Mouse (Mus musculus): ENCODE measurements around the gene Cutal. TPM values are rescaled to one million over a fixed set of nuclear protein-coding genes. Genes with fewer than 3 reads are reported as not detected.

Cutal gene
- polyA plus RNA-seq, 1 experiment from 2014 or later = 19.0 TPM

- Histone ChIP-seq H3K27ac (no peak overlapping the region), H3K27me3 (ENCODE audit: insufficient read depth, low read length) (no peaks in the 10 kb centered on the region), H3K9ac (ENCODE audit: low read depth, low read length) (no peak overlapping the region), H3K4me2 (ENCODE audit: low read length) (no peak overlapping the region), H3K4me1 (replicated peaks; ENCODE audit: insufficient read depth, low read length) (no peaks in the 10 kb centered on the region), H3K36me3 (ENCODE audit: insufficient read depth, low read length) (no peaks in the 10 kb centered on the region), H3K9me3 (replicated peaks; ENCODE audit: low read length) (no peaks in the 10 kb centered on the region), H3K4me3 (replicated peaks; ENCODE audit: low read depth, low read length) (no peak overlapping the region)
- 12% methylated on average over 2 of the region's 2 CpGs for WGBS
- DNase-seq (ENCODE audit: low spot score) = no peak
- ATAC-seq (replicated peaks; ENCODE audit: low FRiP score, low read depth) = no peak
- TF ChIP-seq CTCF (IDR thresholded peaks at IDR 0.05; ENCODE audit: low read depth) = no peak
Measured at GRCm38 (mm10) chr2:34922729-34923128, 48.5 kb downstream of the Cutal start.

- Histone ChIP-seq H3K4me3 (replicated peaks; ENCODE audit: low read depth, low read length) (no peak overlapping the region), H3K9me3 (replicated peaks; ENCODE audit: low read length) (no peaks in the 10 kb centered on the region), H3K4me2 (ENCODE audit: low read length) (no peak overlapping the region), H3K27me3 (ENCODE audit: insufficient read depth, low read length) (no peaks in the 10 kb centered on the region), H3K9ac (ENCODE audit: low read depth, low read length) (no peak overlapping the region), H3K36me3 (ENCODE audit: insufficient read depth, low read length) (no peaks in the 10 kb centered on the region), H3K4me1 (replicated peaks; ENCODE audit: insufficient read depth, low read length) (no peaks in the 10 kb centered on the region), H3K27ac (no peak overlapping the region)
- TF ChIP-seq CTCF (IDR thresholded peaks at IDR 0.05; ENCODE audit: low read depth) = no peak
- WGBS = 58% methylated on average over 5 of the region's 5 CpGs
- ATAC-seq (replicated peaks; ENCODE audit: low FRiP score, low read depth) = no peak
- no peak for DNase-seq (ENCODE audit: low spot score)
Measured at GRCm38 (mm10) chr2:34927320-34927719, 53.1 kb downstream of the Cutal start.

GRCm38 (mm10) chr2:34937460-34937859 lies 63.3 kb downstream of the Cutal start:
- no peak for ATAC-seq (replicated peaks; ENCODE audit: low FRiP score, low read depth)
- DNase-seq (ENCODE audit: low spot score) = no peak
- Histone ChIP-seq H3K9me3 (replicated peaks; ENCODE audit: low read length) (no peaks in the 10 kb centered on the region), H3K27ac (no peak overlapping the region), H3K27me3 (ENCODE audit: insufficient read depth, low read length) (no peaks in the 10 kb centered on the region), H3K36me3 (ENCODE audit: insufficient read depth, low read length) (no peaks in the 10 kb centered on the region), H3K4me2 (ENCODE audit: low read length) (no peak overlapping the region), H3K9ac (ENCODE audit: low read depth, low read length) (no peak overlapping the region), H3K4me1 (replicated peaks; ENCODE audit: insufficient read depth, low read length) (peaks cover 7% of the 10 kb centered on the region; the same call in 1 of the 2 replicates), H3K4me3 (replicated peaks; ENCODE audit: low read depth, low read length) (no peak overlapping the region)
- WGBS = 7% methylated on average over 5 of the region's 5 CpGs
- TF ChIP-seq CTCF (IDR thresholded peaks at IDR 0.05; ENCODE audit: low read depth) = no peak

- TF ChIP-seq CTCF (IDR thresholded peaks at IDR 0.05; ENCODE audit: low read depth) = no peak
- Histone ChIP-seq H3K36me3 (ENCODE audit: insufficient read depth, low read length) (no peaks in the 10 kb centered on the region), H3K9me3 (replicated peaks; ENCODE audit: low read length) (no peaks in the 10 kb centered on the region), H3K4me1 (replicated peaks; ENCODE audit: insufficient read depth, low read length) (peaks cover 7% of the 10 kb centered on the region; the same call in 1 of the 2 replicates), H3K27me3 (ENCODE audit: insufficient read depth, low read length) (no peaks in the 10 kb centered on the region), H3K9ac (ENCODE audit: low read depth, low read length) (no peak overlapping the region), H3K4me3 (replicated peaks; ENCODE audit: low read depth, low read length) (no peak overlapping the region), H3K27ac (peak overlapping the region; percentile 25; the same call in 1 of the 2 replicates), H3K4me2 (ENCODE audit: low read length) (no peak overlapping the region)
- WGBS = 60% methylated on average over 8 of the region's 8 CpGs
- DNase-seq (ENCODE audit: low spot score) = peak; percentile 18
- no peak for ATAC-seq (replicated peaks; ENCODE audit: low FRiP score, low read depth)
Measured at GRCm38 (mm10) chr2:34938269-34939208, 64.3 kb downstream of the Cutal start.

GRCm38 (mm10) chr2:34940246-34940645 lies 66.0 kb downstream of the Cutal start:
- no peak for ATAC-seq (replicated peaks; ENCODE audit: low FRiP score, low read depth)
- H3K9ac ChIP-seq (ENCODE audit: low read depth, low read length) = no peak overlapping the region
- 85% methylated on average over 5 of the region's 5 CpGs for whole genome bisulfite sequencing
- H3K4me3 ChIP-seq (replicated peaks; ENCODE audit: low read depth, low read length) = no peak overlapping the region
- H3K36me3 ChIP-seq (ENCODE audit: insufficient read depth, low read length) = no peaks in the 10 kb centered on the region
- H3K27ac ChIP-seq = no peak overlapping the region
- H3K4me2 ChIP-seq (ENCODE audit: low read length) = no peak overlapping the region
- no peak for DNase-seq (ENCODE audit: low spot score)
- H3K9me3 ChIP-seq (replicated peaks; ENCODE audit: low read length) = no peaks in the 10 kb centered on the region
- no peaks in the 10 kb centered on the region for H3K27me3 ChIP-seq (ENCODE audit: insufficient read depth, low read length)
- peaks cover 7% of the 10 kb centered on the region; the same call in 1 of the 2 replicates for H3K4me1 ChIP-seq (replicated peaks; ENCODE audit: insufficient read depth, low read length)
- TF ChIP-seq CTCF (IDR thresholded peaks at IDR 0.05; ENCODE audit: low read depth) = no peak

- no peaks in the 10 kb centered on the region for H3K9me3 ChIP-seq (replicated peaks; ENCODE audit: low read length)
- ATAC-seq (replicated peaks; ENCODE audit: low FRiP score, low read depth) (no peak), DNase-seq (ENCODE audit: low spot score) (no peak)
- no peaks in the 10 kb centered on the region for H3K27me3 ChIP-seq (ENCODE audit: insufficient read depth, low read length)
- 80% methylated on average over 11 of the region's 11 CpGs for WGBS
- no peak overlapping the region for H3K27ac ChIP-seq
- no peak overlapping the region for H3K4me2 ChIP-seq (ENCODE audit: low read length)
- H3K4me1 ChIP-seq (replicated peaks; ENCODE audit: insufficient read depth, low read length) = peaks cover 7% of the 10 kb centered on the region; the same call in 1 of the 2 replicates
- no peak overlapping the region for H3K9ac ChIP-seq (ENCODE audit: low read depth, low read length)
- H3K4me3 ChIP-seq (replicated peaks; ENCODE audit: low read depth, low read length) = no peak overlapping the region
- no peak for TF ChIP-seq CTCF (IDR thresholded peaks at IDR 0.05; ENCODE audit: low read depth)
- no peaks in the 10 kb centered on the region for H3K36me3 ChIP-seq (ENCODE audit: insufficient read depth, low read length)
Measured at GRCm38 (mm10) chr2:34941061-34941675, 67.0 kb downstream of the Cutal start.

Other genes with a start within 250 kb of the Cutal start
- 56.6 and 58.7 TPM in 2 replicates for gene Gapvd1, start 119.2 kb upstream of the Cutal start, polyA plus RNA-seq (2015; fragmentation: Nextera tagmentation; extraction: Ambion mirVana)
- gene Hspa5, start 102.4 kb upstream of the Cutal start, polyA plus RNA-seq (2015; fragmentation: Nextera tagmentation; extraction: Ambion mirVana) = 688 and 780 TPM in 2 replicates
- gene Rabepk, start 74.5 kb upstream of the Cutal start, polyA plus RNA-seq (2015; fragmentation: Nextera tagmentation; extraction: Ambion mirVana) = 30.8 and 33.3 TPM in 2 replicates
- gene Fbxw2, start 48.1 kb upstream of the Cutal start, polyA plus RNA-seq (2015; fragmentation: Nextera tagmentation; extraction: Ambion mirVana) = 61.0 and 65.8 TPM in 2 replicates
- gene Gm34653, start 41.4 kb upstream of the Cutal start, polyA plus RNA-seq (2015; fragmentation: Nextera tagmentation; extraction: Ambion mirVana) = not detected in 2 replicates
- gene Psmd5, start 572 bp downstream of the Cutal start, polyA plus RNA-seq (2015; fragmentation: Nextera tagmentation; extraction: Ambion mirVana) = 92.0 and 104 TPM in 2 replicates
- gene Phf19, start 39.6 kb downstream of the Cutal start, polyA plus RNA-seq (2015; fragmentation: Nextera tagmentation; extraction: Ambion mirVana) = 6.8 and 8.7 TPM in 2 replicates
- gene Traf1, start 87.4 kb downstream of the Cutal start, polyA plus RNA-seq (2015; fragmentation: Nextera tagmentation; extraction: Ambion mirVana) = 18.6 and 20.6 TPM in 2 replicates
- 0.16 and 0.19 TPM in 2 replicates for gene Hc, start 187.0 kb downstream of the Cutal start, polyA plus RNA-seq (2015; fragmentation: Nextera tagmentation; extraction: Ambion mirVana)
- gene AI182371, start 227.1 kb downstream of the Cutal start, polyA plus RNA-seq (2015; fragmentation: Nextera tagmentation; extraction: Ambion mirVana) = 0.15 and 0.30 TPM in 2 replicates
- 16.3 and 16.5 TPM in 2 replicates for gene Cntrl, start 235.1 kb downstream of the Cutal start, polyA plus RNA-seq (2015; fragmentation: Nextera tagmentation; extraction: Ambion mirVana)